Mouse (Mus musculus) effector memory CD4-positive, alpha-beta T cell, adult 7 months (primary cell): Measurements from ENCODE around the gene Smad3. TPM values are rescaled to one million over a fixed set of nuclear protein-coding genes. Genes with fewer than 3 reads are reported as not detected.

Experiments
- polyA plus RNA-seq: library from polyadenylated mRNA; unstranded; fragments of 100-300 nt; shearing (Covaris generic); gene quantifications from one replicate; pipeline ENCODE4 v1.2.1, GENCODE M21; 2017

Gene Smad3
- 48.1 TPM for polyA plus RNA-seq

GRCm38 (mm10) chr9:63757865-63758440 is at the start of gene Smad3:
TSS of gene Smad3 (minus strand) at chr9:63757994.

DNA sequence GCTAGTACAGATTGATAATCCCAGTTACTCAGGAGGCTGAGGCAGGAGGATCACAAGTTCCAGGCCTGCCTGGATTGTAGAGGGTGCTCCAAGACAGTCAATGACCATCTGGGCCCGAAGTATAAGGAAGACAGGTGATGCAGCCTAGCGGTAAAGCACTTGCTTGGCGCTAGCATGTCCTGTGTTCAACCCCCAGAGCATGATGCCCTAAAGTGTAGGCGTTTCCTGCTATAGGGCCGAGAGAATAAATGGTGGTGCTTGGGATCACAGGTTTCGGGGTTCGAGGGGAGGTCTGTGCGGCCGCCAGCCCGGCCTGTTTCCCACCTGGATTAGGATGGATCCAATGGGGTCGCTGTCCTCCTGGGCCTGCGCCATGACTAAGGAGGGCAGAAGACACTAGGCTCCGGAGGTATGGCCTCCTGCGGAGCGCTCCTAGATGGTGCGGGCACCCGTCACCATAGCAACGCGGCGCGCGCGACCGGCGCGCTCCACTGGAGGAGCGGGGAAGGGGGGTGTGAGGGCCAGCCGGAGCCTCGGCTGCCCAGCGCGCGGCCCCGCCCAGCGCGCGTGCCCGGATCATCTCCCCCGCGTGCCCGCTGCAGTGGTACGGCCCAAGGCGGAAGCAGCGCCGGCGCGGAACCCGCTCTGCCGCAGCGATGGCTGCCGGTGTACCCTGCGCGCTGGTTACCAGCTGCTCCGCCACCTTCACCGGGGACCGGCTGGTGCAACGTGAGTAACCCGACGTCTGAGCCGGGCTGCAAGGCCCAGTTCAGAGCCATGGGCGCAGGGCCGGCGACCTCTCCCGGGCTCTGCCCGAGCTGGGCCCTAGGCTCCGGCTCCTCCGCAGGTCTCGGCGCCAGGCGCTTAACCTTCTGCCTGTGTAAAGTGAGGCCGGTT is 155.5 kb downstream of the Smad3 start, which contains the start of the genes Iqch and Aagab:
Gene Iqch, minus strand, starts transcription at position 451 of the 897 bp plus-strand sequence.
Gene Aagab, plus strand, starts transcription at position 618 of the 897 bp plus-strand sequence.

Other genes starting within 250 kb of the Smad3 start
- gene Iqch, start 155.5 kb downstream of the Smad3 start, polyA plus RNA-seq = not detected
- gene Aagab, start 155.3 kb downstream of the Smad3 start, polyA plus RNA-seq = 40.8 TPM